Mouse (Mus musculus): ENCODE results near the gene Tm4sf19.

- no peak for TF ChIP-seq GATA1 (IDR thresholded peaks at IDR 0.05; ENCODE audit: borderline replicate concordance, low read length)
- no peak for TF ChIP-seq FLI1 (IDR thresholded peaks at IDR 0.05; ENCODE audit: low read length)
Measured at GRCm38 (mm10) chr16:32400267-32400666, at the start of gene Tm4sf19.

All from megakaryocyte, embryonic 14.5 days (primary cell).